Mouse (Mus musculus) left cerebral cortex, postnatal 36 days (tissue): ENCODE results near the gene Fam180a. TPM values are rescaled to one million over a fixed set of nuclear protein-coding genes. Genes with fewer than 3 reads are reported as not detected.
A peak's percentile ranks its signal among the peaks of the same experiment; 100 is the strongest.

Experiments used
- DNase-seq, 2 experiments: peaks; one replicate each; pipeline ENCODE4 v3.0.0; 2021 to 2022; ENCODE audit warnings: low spot score in 2 of 2, mixed read lengths in 1 of 2
- intact Hi-C: fragments of 180-260 bp; cut with DNase I; formaldehyde crosslinking; loops from one replicate; pipeline ENCODE4 v1.15.1; 2025
- total RNA-seq, 2 experiments: library from RNA; stranded (reverse); gene quantifications; 2 replicates each; pipeline ENCODE4 v1.2.3; 2021

The Fam180a gene
- total RNA-seq, 2 experiments from 2014 or later = 2.8 to 5.7 TPM

DNA sequence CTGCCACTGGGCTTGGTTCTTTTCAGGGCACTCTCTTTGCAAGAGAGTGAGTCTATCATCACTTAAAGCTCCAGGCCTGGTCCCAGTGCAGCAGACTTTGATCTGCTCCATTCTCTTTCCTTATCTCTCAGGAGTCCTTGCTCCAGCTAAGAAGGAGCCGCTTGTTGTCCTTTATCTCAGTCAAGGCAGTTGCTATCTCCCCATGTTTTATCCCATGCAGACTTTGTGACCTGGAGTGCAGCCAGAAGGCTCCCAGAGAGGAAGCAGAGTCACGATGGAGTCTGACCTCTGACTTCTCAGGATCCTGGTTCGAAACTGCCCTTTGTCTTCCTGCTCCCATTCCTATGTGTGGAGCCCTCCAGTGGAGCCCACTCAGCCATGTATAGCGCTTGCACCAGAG lies 4.8 kb downstream of the Fam180a start:
- intact Hi-C loops = no loop called here
- no peak for DNase-seq

GRCm38 (mm10) chr6:35319850-35320249 lies 6.1 kb downstream of the Fam180a start:
- intact Hi-C loops = no loop called here
- DNase-seq = no peak

- intact Hi-C loops = no loop called here
Observed at GRCm38 (mm10) chr6:35313520-35313919, 12.4 kb downstream of the Fam180a start.

DNA sequence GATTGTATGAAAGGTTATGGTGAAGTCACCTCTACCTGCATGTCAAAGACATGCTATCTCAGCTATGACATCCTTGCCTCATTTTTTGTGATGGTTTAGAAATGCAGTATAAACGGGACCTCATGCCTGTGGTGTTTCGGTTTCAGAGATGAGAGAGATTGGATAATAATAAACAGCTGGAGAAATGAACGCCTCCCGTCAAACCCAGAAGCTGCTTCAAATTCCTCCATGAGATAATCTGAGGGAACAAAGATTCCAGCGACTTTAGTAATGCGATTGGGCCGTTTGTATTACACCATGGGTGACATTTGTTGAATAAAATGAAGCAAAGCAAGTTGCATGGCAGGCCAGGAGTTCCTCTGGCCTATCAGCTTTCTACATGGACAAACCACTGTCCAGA lies 16.5 kb downstream of the Fam180a start:
- intact Hi-C loops = no loop called here
- no peak for DNase-seq

More at GRCm38 (mm10) chr6:35313520-35313919, 12.4 kb downstream of the Fam180a start:
- no peak for DNase-seq

- no peak for DNase-seq
- intact Hi-C loops = no loop called here
Observed at GRCm38 (mm10) chr6:35308037-35308436, 17.9 kb downstream of the Fam180a start, which contains the start of gene Slc13a4. Gene Slc13a4 (minus strand): TSS chr6:35308131.

DNA sequence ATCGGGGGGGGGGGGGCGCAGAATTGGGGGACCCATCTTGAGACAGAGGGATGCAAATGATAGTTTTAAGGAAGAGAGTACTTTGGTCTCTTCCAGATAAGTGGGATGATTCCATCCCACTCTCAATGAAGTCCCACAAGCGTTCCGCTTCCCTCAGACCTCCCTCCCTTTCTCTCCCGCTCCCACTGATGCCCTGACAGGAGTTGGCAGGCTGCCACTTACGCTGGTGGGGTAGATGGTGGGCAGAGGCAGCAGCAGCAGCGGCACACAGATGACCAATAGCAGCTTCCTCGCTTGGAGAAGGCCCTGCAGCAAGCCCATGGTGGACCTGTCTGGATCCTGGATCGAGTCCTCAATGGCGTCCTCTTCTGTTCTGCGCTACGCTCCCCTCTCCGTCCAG lies 18.8 kb downstream of the Fam180a start:
- intact Hi-C loops = no loop called here
- DNase-seq = no peak

DNA sequence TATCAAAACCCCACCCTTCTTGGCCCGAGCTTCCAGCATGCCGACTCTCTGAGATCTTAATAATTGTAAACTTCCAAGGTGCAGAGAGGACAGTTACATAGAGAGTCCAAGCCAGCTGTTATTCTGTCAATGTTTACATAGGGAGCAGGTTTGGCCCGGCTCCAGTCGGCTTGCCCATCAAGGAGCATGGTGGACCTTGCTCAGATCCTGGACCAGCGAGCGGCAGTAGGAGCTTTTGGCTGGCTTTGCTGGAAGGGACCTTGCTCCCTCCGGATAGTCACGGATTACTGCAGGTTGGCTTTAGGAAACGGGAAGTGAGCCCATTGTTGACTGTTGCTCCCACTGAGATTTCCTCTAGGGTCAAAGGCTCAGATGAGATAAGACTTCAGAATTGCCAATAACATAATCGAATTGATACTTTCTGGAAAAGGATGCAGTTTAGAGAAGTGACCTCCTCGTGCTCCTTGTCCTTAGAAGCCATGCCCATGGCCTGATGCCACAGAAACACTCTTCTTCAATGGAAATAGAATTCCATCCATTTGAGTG lies 22.5 kb downstream of the Fam180a start:
- DNase-seq = no peak
- intact Hi-C loops = no loop called here

DNA sequence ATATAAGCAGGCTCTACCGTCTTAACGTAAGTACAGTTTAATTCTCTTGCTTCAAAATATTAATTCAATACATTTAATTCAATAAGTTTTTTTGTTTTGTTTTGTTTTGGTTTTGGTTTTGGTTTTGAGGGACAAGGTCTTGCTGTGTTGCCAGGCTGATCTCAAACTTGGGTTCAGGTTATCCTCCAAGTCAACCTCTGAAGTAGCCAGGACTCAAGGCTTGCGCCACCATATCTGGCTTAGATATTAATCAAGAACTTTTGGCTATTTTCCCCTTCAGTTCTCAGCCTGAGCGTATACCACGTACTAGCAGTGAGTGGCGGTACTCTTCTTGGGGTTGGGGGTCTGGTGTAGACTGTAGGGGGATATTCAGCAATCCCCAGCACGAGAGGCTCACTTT lies 23.4 kb downstream of the Fam180a start:
- intact Hi-C loops = no loop called here
- DNase-seq = no peak

- intact Hi-C loops = no loop called here
- no peak for DNase-seq
Observed at GRCm38 (mm10) chr6:35298323-35298722, 27.6 kb downstream of the Fam180a start.

GRCm38 (mm10) chr6:35297516-35298227 lies 28.3 kb downstream of the Fam180a start:
- intact Hi-C loops = no loop called here
- DNase-seq = no peak

- peak in 1 of 2 experiments; percentile 23 for DNase-seq
- intact Hi-C loops = no loop called here
Observed at GRCm38 (mm10) chr6:35297001-35297400, 28.9 kb downstream of the Fam180a start.

GRCm38 (mm10) chr6:35294964-35295363 lies 31.0 kb downstream of the Fam180a start:
- intact Hi-C loops = no loop called here
- peak in 1 of 2 experiments; percentile 8 for DNase-seq

GRCm38 (mm10) chr6:35289676-35290075 lies 36.3 kb downstream of the Fam180a start:
- DNase-seq = no peak
- intact Hi-C loops = no loop called here

- no peak for DNase-seq
- intact Hi-C loops = no loop called here
Observed at GRCm38 (mm10) chr6:35288920-35289319, 37.0 kb downstream of the Fam180a start.

- intact Hi-C loops = no loop called here
- DNase-seq = peak; percentile 42 to 47
Observed at GRCm38 (mm10) chr6:35288114-35288761, 37.7 kb downstream of the Fam180a start.

DNA sequence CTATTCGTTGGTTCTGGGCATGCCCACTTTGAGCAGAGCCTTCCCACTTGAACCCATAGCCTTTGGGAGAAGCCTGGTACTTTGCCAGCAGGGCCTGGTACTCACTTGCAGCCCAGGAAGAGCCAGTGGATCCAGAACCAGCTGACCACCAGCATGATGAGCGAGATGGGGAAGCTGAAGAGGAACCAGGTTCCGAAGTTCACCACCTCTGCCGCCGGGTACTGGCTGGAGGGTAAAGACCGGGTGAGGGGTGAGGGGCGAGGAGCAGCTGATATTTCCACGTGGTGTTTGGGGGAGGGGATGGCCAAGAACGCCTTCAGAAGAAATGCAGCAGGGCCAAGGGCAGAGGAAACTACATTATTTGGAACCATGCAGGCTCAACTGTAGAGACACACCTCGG lies 46.6 kb downstream of the Fam180a start:
- DNase-seq = no peak
- intact Hi-C loops = no loop called here

DNA sequence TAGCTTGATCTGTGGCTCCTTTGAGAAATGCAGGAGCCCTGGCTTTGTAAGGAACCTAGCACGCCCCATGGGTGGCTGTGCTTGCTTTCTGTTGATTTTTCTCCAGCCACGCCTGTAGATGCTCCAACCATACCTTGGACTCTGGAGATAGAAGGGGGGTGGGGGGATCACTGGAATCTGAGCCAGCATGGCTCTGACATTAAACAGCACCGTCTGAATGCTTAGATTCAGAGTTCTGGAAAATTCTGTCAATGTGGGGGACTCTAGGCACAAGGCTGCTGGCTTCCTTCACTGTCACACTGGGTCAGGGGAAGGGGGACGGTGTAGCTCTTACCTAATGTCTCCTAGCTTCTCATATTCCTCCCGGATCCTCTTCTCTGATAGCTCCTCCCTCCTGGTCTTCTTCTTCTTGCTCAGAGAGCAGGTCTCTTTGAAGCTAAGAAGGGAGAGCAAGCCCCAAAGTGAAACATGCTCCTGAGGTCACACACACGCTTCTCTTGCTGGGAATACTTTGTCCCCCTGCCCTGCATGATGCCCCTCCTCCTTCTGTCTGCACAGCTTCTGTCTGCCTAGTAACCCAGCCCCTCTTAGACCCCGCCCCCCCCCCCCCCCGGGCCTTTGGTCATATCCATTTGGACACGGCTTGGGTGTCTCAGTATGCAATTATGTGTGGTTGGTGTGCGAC lies 47.9 kb downstream of the Fam180a start:
- intact Hi-C loops = no loop called here
- no peak for DNase-seq

DNA sequence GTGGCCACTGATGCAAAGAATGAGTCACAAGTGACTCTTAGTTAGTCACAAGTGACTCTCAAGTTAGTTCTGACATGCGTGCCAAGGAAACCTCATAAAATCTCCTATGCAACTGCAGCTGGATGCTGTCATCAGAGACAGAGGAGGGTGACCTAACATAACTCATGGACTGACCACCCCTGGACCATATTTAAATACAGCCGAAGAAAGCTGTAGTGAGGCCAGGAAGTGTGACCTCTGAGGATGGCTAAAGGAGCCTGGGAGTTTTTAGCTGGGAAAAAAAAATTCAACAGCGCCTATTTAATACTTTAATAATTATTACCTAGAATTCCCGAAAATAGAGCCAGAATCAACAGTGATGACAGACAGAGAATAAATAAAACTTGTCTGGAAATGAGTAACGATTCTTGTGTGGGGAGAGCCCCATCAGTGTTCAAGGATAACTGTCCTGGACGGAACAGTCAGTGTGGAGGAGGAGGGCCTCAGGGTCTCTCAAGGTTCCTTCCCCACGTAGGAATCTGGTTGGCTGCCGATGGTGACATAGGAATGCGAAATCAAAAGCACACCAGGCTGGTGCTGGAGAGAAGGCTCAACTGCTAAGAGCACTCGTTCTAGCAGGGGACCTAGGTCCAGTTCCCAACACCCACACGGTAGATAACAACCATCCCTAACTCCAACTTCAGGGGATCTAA lies 52.4 kb downstream of the Fam180a start:
- DNase-seq = no peak
- intact Hi-C loops = no loop called here

- intact Hi-C loops = no loop called here
- DNase-seq = no peak
Observed at GRCm38 (mm10) chr6:35271868-35272765, 53.8 kb downstream of the Fam180a start.
